Mouse (Mus musculus) heart, postnatal 25 days (tissue): ENCODE data around the gene H2-Ob. TPM values are rescaled to one million over a fixed set of nuclear protein-coding genes. Genes with fewer than 3 reads are reported as not detected.

Experiments
- DNase-seq: peaks from one replicate; pipeline ENCODE4 v3.0.0; 2022; ENCODE audit warnings: low spot score
- intact Hi-C: fragments of 180-260 bp; cut with DNase I; formaldehyde crosslinking; loops from one replicate; pipeline ENCODE4 v1.15.1; 2025
- total RNA-seq, 2 experiments: library from RNA; stranded (reverse); gene quantifications; 2 replicates each; pipeline ENCODE4 v1.2.3; 2021

The H2-Ob gene
- total RNA-seq = 1 to 10 TPM in 1 of 2 experiments, under 1 TPM in 1; 0.70 to 1.5 TPM

DNA sequence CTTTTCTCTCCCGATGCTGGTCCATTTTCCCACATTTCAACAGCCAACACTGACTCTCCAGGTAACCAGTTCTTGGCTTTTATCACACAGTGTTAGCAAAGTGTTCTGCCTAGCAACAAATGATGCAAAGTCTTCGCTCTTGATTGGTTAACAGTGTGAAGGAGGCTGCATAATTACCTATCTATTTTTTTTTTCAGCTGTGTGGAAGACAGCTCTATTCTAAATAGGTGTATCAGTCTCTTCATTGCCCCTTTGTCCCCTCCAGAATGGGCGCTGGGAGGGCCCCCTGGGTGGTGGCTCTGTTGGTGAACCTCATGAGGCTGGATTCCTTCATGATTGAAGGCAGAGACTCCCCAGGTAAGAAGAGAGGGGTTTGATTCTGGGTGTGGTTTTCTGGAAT is at the start of gene H2-Ob:
TSS of gene H2-Ob (plus strand) at position 198 of the 400 bp plus-strand sequence.
- no peak for DNase-seq
- intact Hi-C loops = loop anchor here (5.0 kb wide), 1 partner anchor 161 kb away; no protein-coding TSS in a partner anchor

DNA sequence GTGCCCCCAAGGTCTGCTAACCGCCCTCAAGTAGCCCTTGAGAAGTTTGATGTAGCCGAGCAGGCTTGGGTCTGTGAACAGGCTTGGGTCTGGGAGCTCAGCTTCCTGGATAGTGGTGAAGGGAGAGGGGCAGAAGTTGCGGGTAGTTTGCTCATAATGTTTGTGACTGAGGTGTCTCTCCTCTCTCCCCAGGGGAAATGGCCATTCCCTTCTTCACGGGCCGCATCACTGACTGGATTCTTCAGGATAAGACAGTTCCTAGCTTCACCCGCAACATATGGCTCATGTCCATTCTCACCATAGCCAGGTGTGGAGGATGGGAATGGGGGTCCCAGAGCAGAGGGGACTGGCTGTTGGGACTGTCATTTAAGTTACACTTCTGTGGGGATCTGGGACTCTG is 49.7 kb upstream of the H2-Ob start:
- no peak for DNase-seq
- intact Hi-C loops = loop anchor here (2.0 kb wide), 1 partner anchor 16 kb away; no protein-coding TSS in a partner anchor

DNA sequence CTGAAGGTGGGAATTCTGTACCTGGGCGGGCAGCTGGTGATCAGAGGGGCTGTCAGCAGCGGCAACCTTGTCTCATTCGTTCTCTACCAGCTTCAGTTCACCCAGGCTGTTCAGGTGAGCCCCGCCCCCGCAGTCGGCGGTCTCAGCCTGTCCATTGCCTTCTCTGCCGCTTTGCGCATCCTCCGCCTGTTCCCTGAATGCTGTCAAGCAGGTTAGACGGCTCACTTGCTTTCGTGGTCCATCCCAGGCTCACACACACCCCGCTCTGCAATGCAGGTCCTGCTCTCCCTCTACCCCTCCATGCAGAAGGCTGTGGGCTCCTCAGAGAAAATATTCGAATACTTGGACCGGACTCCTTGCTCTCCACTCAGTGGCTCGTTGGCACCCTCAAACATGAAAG is 45.9 kb upstream of the H2-Ob start:
- DNase-seq = no peak
- intact Hi-C loops = no loop called here

DNA sequence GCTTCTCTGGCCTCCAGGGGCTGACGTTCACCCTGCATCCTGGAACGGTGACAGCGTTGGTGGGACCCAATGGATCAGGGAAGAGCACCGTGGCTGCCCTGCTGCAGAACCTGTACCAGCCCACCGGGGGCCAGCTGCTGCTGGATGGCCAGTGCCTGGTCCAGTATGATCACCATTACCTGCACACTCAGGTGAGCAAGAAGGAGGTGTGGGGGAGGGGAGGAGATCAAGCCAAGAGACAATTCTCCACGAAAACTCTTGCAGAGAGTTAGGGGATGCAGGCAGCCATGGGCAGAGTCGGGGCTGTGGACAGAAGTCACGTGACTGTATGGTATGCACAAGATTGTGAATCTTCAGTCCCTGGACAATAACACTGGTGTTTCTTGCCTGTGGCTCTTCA is 45.2 kb upstream of the H2-Ob start:
- intact Hi-C loops = no loop called here

DNA sequence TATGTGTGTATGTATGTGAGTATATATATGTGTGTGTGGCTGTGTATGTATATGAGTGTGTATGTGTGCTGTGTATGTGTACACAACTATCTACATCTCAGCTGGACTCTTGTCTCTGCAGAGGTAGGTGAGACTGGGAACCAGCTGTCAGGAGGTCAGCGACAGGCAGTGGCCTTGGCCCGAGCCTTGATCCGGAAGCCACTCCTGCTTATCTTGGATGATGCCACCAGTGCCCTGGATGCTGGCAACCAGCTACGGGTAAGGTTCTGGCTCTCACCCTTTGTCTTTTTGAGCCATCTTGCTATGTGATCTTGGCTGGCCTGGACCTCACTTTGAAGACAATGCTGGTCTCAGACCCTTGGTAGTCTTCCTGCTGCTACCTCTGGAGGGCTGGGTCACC is 44.0 kb upstream of the H2-Ob start:
- intact Hi-C loops = no loop called here

More for the DNA sequence above, 45.2 kb upstream of the H2-Ob start:
- DNase-seq = no peak

DNA sequence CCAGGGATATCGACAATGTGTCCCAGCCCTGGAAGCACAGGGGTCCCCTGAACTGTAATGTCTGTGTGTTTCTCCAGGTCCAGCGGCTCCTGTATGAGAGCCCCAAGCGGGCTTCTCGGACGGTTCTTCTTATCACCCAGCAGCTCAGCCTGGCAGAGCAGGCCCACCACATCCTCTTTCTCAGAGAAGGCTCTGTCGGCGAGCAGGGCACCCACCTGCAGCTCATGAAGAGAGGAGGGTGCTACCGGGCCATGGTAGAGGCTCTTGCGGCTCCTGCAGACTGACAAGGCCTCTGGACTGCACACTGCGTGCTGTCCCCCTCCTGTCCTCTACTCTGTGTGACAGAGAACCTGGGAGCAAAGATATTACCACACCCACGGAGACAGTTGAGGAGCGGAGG is 42.2 kb upstream of the H2-Ob start:
- intact Hi-C loops = no loop called here
- no peak for DNase-seq

More for the DNA sequence above, 44.0 kb upstream of the H2-Ob start:
- no peak for DNase-seq

DNA sequence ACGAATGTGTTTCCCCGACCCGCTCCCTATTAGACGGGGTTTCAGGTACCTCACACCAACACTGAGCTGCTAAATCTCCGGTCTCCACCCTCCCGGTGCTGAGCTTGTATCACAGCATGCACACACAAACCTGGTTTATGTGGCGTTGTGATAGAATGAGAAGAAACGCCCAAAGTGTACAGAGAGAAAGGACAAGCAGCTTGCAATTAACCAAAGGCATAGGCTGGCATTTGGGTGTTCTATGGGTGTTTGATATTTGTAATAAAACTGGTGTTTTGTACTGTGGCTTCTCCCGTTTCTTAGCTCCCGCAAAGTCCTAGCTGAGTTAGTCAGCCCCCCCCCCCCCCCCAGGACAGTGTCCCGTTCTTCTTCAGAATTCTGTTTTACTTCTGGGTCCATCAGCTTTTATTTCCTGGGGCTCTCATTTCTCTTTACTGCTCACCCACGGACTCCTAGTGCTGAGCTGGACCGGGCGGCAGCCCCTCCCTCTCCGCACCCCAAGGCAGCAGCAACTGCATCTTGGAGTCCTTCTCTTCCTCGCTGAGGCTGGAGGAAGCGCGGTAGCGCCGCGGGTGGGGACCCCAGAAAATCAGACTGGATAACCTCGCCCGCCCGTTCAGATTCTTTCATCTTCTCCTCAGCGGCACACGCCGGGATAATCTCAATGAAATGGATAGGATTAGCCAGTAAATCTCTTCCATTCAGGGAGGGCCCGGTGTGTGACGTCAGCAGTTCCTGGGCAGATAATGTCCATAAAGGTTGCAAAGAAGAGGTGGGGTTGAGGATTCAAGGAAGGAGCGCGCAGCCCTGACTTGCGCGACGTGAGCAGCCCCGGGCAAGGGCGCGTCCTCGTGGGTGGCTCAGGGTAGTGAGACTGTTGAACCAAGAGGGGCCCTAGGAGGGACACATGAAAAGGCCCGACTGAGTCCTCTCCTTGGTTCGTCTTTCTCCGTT is 41.5 kb upstream of the H2-Ob start, which contains the start of gene Psmb8:
TSS of gene Psmb8 (plus strand) at position 781 of the 954 bp plus-strand sequence.
- intact Hi-C loops = no loop called here
- DNase-seq = peak; percentile 81

DNA sequence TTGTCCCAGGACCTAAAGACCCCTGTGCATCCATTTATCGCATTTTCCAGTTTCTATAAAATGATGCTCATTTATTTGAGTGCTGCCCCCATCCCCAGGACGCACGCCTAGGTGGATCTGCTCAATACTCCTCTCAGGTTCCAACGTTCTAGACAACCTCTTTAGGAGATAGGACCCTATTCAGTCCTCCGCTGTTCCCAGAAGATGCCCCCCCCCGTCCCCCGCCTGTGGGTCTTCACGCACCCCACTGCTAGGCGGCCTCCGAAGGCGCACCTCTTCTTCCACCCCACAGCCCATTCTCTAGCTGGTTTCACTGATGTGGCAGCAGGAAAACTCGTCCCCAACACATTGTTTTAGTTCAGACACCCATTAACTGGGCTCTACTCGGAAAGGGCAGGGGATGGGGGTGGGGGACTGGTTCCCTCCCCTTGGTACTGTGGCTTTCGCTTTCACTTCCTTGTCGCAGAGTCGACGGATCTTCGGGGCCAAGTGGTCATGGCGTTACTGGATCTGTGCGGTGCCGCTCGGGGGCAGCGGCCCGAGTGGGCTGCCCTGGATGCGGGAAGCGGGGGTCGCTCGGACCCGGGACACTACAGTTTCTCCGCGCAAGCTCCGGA is 40.7 kb upstream of the H2-Ob start:
- DNase-seq = peak; percentile 43
- intact Hi-C loops = no loop called here

DNA sequence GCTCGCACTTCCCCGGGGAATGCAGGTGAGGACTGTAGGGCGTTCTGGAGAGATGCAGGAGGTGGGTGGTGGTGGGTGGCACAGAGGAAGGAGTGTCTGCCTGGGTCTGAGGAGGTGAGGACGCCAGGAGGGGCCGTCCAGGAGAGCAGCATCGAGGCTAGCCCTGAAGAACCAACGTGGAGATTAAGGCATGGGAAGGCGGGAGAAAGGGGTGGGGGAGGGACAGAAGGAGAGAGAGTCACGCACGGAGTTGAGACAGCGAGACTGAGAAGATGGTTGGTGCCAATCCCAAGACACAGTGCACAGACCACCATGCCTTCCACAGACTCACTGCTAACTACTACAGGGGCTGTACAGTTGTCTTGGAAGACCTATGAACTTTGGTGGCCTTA is 40.2 kb upstream of the H2-Ob start:
- DNase-seq = no peak
- intact Hi-C loops = no loop called here

DNA sequence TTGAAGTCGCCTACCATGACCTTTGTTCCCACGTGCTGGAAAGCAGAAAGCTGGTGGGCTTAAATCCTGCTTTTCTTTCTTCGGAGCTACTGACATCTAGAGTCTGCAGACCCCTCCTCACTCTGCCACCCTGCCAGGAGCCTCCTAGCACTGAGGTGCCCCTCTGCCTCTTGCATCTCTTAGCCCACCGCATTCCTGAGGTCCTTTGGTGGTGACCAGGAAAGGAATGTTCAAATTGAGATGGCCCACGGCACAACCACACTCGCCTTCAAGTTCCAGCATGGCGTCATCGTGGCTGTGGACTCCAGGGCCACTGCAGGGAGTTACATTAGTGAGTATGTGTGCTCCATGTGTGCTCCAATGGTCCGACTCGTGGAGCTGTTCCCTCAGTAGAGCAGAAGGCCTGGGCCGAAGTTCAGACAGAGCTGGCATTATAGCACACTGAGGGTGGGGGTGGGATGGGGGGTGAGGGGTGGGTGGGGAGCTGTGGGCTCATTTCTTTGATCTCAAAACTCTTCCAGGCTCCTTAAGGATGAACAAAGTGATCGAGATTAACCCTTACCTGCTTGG is 39.6 kb upstream of the H2-Ob start:
- no peak for DNase-seq
- intact Hi-C loops = no loop called here

DNA sequence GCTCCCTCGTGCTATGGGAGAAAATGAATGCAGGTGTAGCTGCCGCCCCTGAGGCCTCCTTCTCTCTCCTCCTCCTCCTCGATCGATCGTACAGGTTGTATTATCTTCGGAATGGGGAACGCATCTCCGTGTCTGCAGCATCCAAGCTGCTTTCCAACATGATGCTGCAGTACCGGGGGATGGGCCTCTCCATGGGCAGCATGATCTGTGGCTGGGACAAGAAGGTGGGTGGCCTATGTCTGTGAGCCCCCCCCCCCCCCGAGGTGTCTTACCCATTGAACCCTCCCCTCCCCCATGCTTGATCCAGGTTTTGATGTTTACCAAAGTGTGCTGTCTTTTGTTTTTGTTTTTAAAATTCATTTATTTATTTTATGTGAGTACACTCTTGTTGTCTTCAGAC is 38.7 kb upstream of the H2-Ob start:
- intact Hi-C loops = loop anchor here (10.0 kb wide), 1 partner anchor 965 kb away; the partner anchor contains the start of gene Prrc2a
- no peak for DNase-seq

DNA sequence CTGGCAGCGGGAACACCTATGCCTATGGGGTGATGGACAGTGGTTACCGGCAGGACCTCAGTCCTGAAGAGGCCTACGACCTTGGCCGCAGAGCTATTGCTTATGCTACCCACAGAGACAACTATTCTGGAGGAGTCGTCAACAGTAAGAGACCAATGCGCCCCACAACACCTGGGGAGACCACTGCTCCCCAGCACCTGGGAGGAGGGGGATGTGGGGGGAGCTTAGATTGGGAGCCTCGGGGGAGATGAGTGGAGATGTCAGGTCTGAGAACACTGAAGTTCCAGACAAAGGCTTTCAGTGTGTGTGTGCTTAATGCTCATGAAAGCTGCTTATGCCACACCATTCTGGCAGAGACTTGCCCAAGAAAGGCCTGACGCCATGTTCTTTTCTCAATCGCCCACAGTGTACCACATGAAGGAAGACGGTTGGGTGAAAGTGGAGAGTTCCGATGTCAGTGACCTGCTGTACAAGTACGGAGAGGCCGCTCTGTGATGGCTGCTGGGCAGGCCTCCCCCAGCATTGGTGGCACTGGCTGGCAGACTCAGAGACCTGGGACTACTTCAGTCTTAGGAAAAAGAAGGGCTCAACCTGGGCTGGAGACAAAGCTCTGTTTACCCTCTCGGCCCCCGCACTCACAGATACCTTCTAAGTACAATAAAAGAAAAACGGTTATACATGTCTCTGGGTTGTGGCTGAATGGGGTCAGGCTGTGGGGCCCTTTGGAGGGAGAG is 37.8 kb upstream of the H2-Ob start:
- no peak for DNase-seq
- intact Hi-C loops = loop anchor here (10.0 kb wide), 1 partner anchor 964 kb away; the partner anchor contains the start of gene Prrc2a

DNA sequence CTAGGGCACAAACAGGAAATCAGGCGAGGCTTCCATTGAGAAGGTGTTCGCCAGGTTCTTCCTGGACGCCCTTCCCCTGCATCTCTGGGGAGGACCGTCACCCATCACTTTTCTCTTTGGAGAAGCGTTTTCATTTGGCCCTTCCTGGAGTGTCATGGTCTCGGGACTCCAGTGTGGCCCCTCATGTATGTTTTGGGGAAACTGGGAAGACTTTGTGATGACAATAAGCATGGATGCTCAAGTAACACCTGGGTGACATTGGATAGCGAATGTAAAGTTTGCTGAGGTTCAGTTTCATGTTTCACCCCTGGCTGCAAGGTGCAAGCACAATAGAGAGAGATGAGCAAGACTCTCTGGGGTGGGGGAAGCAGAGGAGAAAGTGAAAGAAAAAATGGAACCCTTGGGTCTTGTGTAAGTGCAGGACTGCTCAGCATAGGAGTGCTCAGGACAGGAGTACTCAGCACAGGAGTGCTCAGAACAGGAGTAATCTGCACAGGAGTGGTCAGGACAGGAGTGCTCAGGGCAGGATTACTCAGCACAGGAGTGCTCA is 37.1 kb upstream of the H2-Ob start:
- intact Hi-C loops = loop anchor here (10.0 kb wide), 1 partner anchor 963 kb away; the partner anchor contains the start of gene Prrc2a
- no peak for DNase-seq

DNA sequence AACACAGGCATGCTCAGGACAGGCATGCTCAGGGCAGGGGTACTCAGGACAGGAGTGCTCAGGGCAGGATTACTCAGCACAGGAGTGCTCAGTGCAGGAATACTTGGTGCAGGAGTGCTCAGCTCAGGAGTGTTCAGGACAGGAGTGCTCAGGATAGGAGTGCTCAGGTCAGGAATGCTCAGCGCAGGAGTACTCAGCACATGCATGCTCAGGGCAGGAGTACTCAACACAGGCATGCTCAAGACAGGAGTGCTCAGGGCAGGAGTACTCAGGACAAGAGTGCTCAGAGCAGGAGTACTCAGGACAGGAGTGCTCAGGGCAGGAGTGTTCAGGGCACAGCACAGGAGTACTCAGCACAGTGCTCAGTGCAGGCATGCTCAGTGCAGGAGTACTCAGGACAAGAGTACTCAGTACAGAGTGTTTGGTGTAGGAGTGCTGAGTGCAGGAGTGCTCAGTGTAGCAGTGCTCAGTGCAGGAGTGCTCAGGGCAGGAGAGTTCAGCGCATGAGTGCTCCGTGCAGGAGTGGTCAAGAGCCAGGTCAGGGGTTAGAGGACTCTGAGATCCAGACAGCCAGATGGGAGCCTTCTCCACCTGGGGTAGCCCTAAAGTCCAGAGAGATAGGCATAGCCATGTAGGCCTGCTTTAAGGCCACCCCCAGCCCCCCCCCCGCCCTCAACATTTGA is 35.8 kb upstream of the H2-Ob start:
- no peak for DNase-seq
- intact Hi-C loops = loop anchor here (10.0 kb wide), 1 partner anchor 962 kb away; the partner anchor contains the start of gene Prrc2a

DNA sequence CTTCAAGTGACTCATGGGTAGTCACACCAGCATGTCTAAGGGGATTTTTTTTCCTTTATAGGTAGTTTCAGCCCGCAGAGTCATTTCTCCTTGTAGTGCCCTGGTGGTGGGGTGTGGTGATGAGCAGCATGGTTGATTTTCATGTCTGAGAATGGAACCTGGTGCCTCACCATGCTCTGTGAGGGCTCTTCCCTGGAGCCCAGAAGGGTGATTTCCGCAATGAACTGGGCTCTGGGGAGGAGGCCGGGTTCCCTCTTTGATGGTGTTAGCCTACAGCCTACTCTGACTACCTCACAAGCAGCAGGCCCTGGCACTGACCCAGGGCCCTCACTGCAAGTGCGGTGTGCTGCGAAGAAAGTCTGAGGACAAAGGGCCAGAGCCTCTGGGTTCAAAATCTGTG is 35.3 kb upstream of the H2-Ob start, which contains the start of gene Tap2:
TSS of gene Tap2 (plus strand) at position 84 of the 400 bp plus-strand sequence.
- no peak for DNase-seq
- intact Hi-C loops = loop anchor here (10.0 kb wide), 1 partner anchor 961 kb away; the partner anchor contains the start of gene Prrc2a

DNA sequence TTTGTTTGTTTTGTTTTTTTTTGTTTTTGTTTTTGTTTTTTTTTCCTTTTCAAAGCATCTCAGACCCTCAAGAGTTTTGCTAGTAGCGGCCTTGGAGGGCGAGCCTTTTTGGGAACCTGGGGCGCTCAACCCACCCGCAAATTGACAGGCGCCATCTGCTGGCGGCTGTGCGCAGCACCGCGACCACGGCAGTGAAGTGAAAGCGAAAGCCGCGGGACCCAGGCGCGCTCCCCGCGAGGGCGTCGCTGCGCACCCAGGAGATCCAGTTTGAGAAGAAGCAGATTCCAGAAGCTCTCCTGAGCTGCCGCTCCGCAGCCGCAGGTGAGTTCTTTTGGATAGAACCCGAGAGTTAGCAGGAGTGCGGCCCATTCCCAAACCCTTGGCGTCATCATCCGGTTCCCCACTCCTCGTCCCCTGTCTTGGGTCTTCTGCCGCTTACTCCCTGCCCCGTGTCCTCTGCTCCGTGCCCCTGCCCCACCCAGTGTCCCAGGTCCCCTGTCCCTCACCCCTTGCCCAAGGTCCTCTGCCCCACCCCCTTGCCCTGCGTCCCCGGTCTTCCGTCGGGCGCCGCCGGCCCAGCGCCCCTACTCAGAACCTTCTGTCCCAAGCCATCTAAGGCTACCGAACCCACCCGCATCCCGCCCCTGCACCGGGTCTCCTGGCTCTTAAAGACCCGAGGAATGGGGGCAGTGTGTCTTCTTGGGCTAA is 34.2 kb upstream of the H2-Ob start:
- DNase-seq = peak; percentile 79
- intact Hi-C loops = loop anchor here (1.0 to 10.0 kb wide), 4 partner anchors 16 to 960 kb away; partner anchors contain the start of gene Prrc2a

DNA sequence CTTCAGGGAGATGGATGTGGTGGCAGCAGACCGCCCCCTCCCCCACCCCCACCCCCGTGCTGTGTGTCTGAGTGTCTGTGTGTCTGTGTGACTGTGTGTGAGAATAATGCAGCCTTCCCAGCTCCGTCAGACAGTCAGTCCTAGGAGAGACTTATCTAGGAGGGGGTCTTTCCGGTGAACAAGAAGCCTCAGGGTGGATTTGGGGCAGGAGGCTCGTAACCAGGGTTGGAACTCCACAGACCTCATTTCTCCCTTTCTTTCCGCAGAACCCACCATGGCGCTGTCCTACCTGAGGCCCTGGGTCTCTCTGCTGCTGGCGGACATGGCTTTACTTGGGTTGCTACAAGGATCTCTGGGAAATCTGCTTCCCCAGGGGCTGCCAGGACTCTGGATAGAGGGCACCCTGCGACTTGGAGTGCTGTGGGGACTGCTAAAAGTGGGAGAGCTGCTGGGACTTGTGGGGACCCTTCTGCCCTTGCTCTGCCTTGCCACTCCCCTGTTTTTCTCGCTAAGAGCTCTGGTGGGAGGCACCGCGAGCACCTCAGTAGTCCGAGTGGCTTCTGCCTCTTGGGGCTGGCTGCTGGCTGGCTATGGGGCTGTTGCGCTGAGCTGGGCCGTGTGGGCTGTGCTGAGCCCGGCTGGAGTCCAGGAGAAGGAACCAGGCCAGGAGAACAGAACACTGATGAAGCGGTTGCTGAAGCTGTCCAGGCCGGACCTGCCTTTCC is 33.5 kb upstream of the H2-Ob start:
- intact Hi-C loops = loop anchor here (2.0 to 10.0 kb wide), 2 partner anchors 16 to 960 kb away; partner anchors contain the start of gene Prrc2a
- DNase-seq = no peak
